ENCODE assay signal across 7 mouse cellular contexts in genomic region chr12:77237950-77238530, GRCm38 (mm10). TPM values are rescaled to one million over a fixed set of nuclear protein-coding genes. Genes with fewer than 3 reads are reported as not detected.
DNase-seq lines count a peak whose midpoint lies in the region; ATAC-seq and TF ChIP-seq lines count a peak whose summit lies in the region.

Gene Fut8 (plus strand): TSS chr12:77238125.

- H3K27me3 ChIP-seq in intestine, postnatal 0 days (replicated peaks; ENCODE audit: control insufficient read depth, insufficient read depth, low read length), result peaks cover 39% of the 10 kb centered on the region
- no peaks in the 10 kb centered on the region for H3K27me3 ChIP-seq in midbrain, embryonic 12.5 days
- H3K27me3 ChIP-seq in small intestine, adult 2 months (ENCODE audit: control insufficient read depth, insufficient read depth, low read length), result no peaks in the 10 kb centered on the region

- peak within 1 kb of the TSS; percentile 67 for H3K9ac ChIP-seq in intestine, postnatal 0 days (ENCODE audit: low read depth, low read length)
- H3K9ac ChIP-seq in midbrain, embryonic 12.5 days (replicated peaks), result peak within 1 kb of the TSS; percentile 80

- peak; percentile 77 for TF ChIP-seq POLR2A in small intestine, adult 2 months (IDR thresholded peaks at IDR 0.05; ENCODE audit: low read depth, low read length)

- H3K4me2 ChIP-seq in intestine, postnatal 0 days (replicated peaks; ENCODE audit: low read depth), result peak within 1 kb of the TSS; percentile 87
- peak within 1 kb of the TSS; percentile 84 for H3K4me2 ChIP-seq in midbrain, embryonic 12.5 days (replicated peaks)

- no peak for TF ChIP-seq CTCF in intestine, postnatal 0 days (IDR thresholded peaks at IDR 0.05; ENCODE audit: low read depth)
- no peak for TF ChIP-seq CTCF in small intestine, adult 2 months (IDR thresholded peaks at IDR 0.05; ENCODE audit: extremely low read depth, insufficient read length, insufficient replicate concordance, low read depth, low read length)

- peak; percentile 96 for DNase-seq in adrenal gland, adult 2 months
- peak; percentile 76 for DNase-seq in embryo, embryonic 11.5 days (ENCODE audit: low read depth, low spot score)
- DNase-seq in gastrocnemius, postnatal 4 days (ENCODE audit: low spot score in 2 of 2), result peak; percentile 73 to 91
- DNase-seq in left cerebral cortex, postnatal 4 days, result peak; percentile 91

- H3K27ac ChIP-seq in intestine, postnatal 0 days (ENCODE audit: low read depth, low read length), result peak within 1 kb of the TSS; percentile 87
- H3K27ac ChIP-seq in midbrain, embryonic 12.5 days (replicated peaks), result peak within 1 kb of the TSS; percentile 96
- H3K27ac ChIP-seq in small intestine, adult 2 months (ENCODE audit: insufficient read depth, low read depth, low read length), result peak within 1 kb of the TSS; percentile 86

- intact Hi-C loops in left cerebral cortex, postnatal 4 days (cut with DNase I), result loop anchor here (5.0 kb wide), 3 partner anchors 231 to 849 kb away; no protein-coding TSS in a partner anchor

- peak within 1 kb of the TSS; percentile 81 for H3K4me3 ChIP-seq in intestine, postnatal 0 days (ENCODE audit: low read depth, low read length)
- peak within 1 kb of the TSS; percentile 73 for H3K4me3 ChIP-seq in midbrain, embryonic 12.5 days
- H3K4me3 ChIP-seq in small intestine, adult 2 months (ENCODE audit: low read depth, low read length), result peak within 1 kb of the TSS; percentile 91

- under 1% methylated on average over 46 of the region's 46 CpGs for WGBS in intestine, postnatal 0 days
- WGBS in midbrain, embryonic 12.5 days, result under 1% methylated on average over 46 of the region's 46 CpGs
- under 1% methylated on average over 46 of the region's 46 CpGs for WGBS in small intestine, adult 2 months

- H3K36me3 ChIP-seq in intestine, postnatal 0 days (ENCODE audit: control insufficient read depth, insufficient read depth), result no peaks in the 10 kb centered on the region
- H3K36me3 ChIP-seq in midbrain, embryonic 12.5 days, result no peaks in the 10 kb centered on the region
- H3K36me3 ChIP-seq in small intestine, adult 2 months (ENCODE audit: control insufficient read depth, insufficient read depth, low read length), result no peaks in the 10 kb centered on the region

- ATAC-seq in intestine, postnatal 0 days, result peak; percentile 58
- ATAC-seq in midbrain, embryonic 12.5 days (ENCODE audit: low FRiP score, low read depth), result peak; percentile 82

- H3K4me1 ChIP-seq in intestine, postnatal 0 days (replicated peaks; ENCODE audit: control insufficient read depth, insufficient read depth, low read length), result no peaks in the 10 kb centered on the region
- H3K4me1 ChIP-seq in midbrain, embryonic 12.5 days, result 0 out of 2 replicates have a peak, but pooled peaks cover 5% of the 10 kb centered on the region
- no peaks in the 10 kb centered on the region; the same call in 1 of the 2 replicates for H3K4me1 ChIP-seq in small intestine, adult 2 months (ENCODE audit: control insufficient read depth, insufficient read depth, insufficient read length, low read length)

- no peaks in the 10 kb centered on the region for H3K9me3 ChIP-seq in intestine, postnatal 0 days (ENCODE audit: control insufficient read depth)
- no peaks in the 10 kb centered on the region for H3K9me3 ChIP-seq in midbrain, embryonic 12.5 days

RNA-seq across cellular contexts. Expression of gene Fut8, which starts in this region (rescaled TPM):
- 10 to 100 TPM; 35.9 to 43.7 TPM for total RNA-seq in adrenal gland, adult 2 months (2021)
- polyA plus RNA-seq in adrenal gland, adult 2 months (2012; rRNA removed), result 11.6 and 18.5 TPM in 2 replicates
- 10 to 100 TPM; 29.8 to 30.9 TPM for total RNA-seq in gastrocnemius, postnatal 4 days (2021)
- polyA plus RNA-seq in intestine, postnatal 0 days (2015; fragmentation: Nextera tagmentation; extraction: Ambion mirVana), result 9.1 and 10.1 TPM in 2 replicates
- total RNA-seq in left cerebral cortex, postnatal 4 days (2021), result 10 to 100 TPM; 85.9 to 93.8 TPM
- polyA plus RNA-seq in midbrain, embryonic 12.5 days (2016; fragmentation: Nextera tagmentation; extraction: Ambion mirVana), result 48.7 and 49.7 TPM in 2 replicates
- polyA plus RNA-seq in small intestine, adult 2 months (2012; rRNA removed), result 5.9 and 10.9 TPM in 2 replicates

Comparison
In these comparisons a context has a peak if more than half of its experiments do, and no peak if none do; other contexts are left out.
1. Peak in every context shown above with its lines: DNase-seq, ATAC-seq, H3K4me3 ChIP-seq and H3K27ac ChIP-seq.